Mouse (Mus musculus) testis, adult 2 months (tissue): ENCODE measurements around the gene Gm20388.

Experiments used
- CTCF ChIP-seq: fragments of 200-500 bp; IDR thresholded peaks from 2 replicates; pipeline ENCODE4 v1.5.1; 2012; ENCODE audit warnings: low read depth, mild to moderate bottlenecking, inconsistent platforms, low read length, moderate library complexity; ENCODE audit not compliant: control insufficient read depth, insufficient read depth, insufficient replicate concordance
- POLR2A ChIP-seq: fragments of 200-500 bp; IDR thresholded peaks from 2 replicates; pipeline ENCODE4 v1.6.1; 2012; ENCODE audit warnings: low read depth, mild to moderate bottlenecking, inconsistent platforms, low read length, moderate library complexity; ENCODE audit not compliant: control insufficient read depth

GRCm38 (mm10) chr8:120724816-120725575 is 814.4 kb downstream of the Gm20388 start:
- TF ChIP-seq CTCF (no peak), POLR2A (no peak)
